Mouse (Mus musculus): Measurements from ENCODE around the gene Nlrc3.
"Not testable (repeated sequence)": the region's sequence is repeated elsewhere in the genome, so short reads cannot be mapped to it uniquely, and the experiment has no call there.

Gene Nlrc3

DNA sequence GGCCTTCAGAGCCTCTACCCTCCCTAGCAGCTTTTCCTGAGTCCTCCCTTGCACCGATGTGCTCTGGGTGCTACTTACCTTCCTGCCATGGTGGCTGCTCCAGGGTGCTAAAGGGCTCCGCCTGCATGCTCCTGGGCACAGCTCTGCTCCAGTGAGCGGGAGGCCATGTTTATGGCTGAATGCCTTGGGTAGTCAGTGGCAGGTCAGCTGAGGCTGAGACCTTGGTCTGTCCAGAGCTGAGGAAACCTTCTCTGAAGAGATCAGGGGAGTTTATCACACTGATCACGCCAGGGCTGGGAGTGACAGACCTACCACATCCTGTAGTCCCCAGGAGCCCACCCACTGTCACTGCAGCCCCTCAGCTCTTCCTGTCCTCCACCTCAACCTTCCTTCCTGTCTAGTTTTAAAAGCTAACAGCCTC lies at the start of gene Nlrc3:
Gene Nlrc3, minus strand, starts transcription at position 382 of the 421 bp plus-strand sequence.
- DNase-seq (ENCODE audit: low spot score in 2 of 2), result no peak

DNA sequence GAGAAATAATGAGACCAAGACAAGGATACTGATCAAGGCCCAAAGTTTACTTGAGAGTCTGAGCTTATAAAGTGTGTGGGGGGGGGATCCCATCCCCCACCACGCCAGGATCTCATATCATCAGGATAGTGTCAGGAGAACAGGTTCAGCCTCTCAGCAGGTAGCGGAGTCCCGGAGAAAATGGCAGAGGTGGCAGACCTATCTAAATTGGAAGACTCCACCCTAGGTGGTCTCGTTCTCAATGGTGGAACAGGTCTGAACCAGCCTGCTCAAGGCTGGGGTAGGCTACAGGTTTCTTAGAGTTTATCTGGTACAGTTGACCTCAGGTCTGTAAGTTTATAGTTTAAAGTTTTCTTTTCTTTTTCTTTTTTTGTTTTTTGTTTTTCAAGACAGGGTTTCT lies 46.3 kb upstream of the Nlrc3 start:
- DNase-seq (ENCODE audit: low spot score in 2 of 2), result no peak

DNA sequence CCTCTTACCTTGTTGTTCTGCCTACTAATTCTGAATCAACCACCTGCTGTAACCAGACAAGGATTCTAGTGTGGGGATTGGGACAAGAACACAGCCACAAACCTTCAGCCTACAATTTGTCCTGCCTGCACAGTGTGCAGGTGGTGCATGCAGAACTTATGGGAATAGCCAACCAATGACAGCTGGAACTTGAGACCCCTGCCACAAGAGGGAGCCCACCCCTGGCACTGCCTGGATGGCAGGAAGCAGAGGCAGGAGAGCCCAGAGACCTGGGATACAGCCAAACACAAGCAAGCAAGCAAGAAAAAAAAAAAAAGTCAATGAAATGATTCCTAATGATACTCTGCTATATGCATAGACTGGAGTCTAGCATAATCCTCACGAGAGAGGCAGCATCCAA lies 44.8 kb upstream of the Nlrc3 start:
- DNase-seq (ENCODE audit: low spot score in 2 of 2), result no peak

DNA sequence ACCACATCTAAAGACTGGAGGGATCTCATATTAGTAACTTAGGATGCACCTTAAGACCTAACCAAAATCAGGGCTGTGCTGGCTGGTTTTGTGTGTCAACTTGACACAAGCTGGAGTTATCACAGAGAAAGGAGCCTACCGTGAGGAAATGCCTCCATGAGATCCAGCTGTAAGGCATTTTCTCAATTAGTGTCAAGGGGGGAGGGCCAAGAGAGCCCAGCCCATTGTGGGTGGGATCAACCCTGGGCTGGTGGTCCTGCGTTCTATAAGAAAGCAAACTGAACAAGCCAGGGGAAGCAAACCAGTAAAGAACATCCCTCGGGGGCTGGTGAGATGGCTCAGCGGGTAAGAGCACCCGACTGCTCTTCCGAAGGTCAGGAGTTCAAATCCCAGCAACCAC lies 41.0 kb upstream of the Nlrc3 start:
- DNase-seq (ENCODE audit: low spot score in 2 of 2), result not testable (repeated sequence)

DNA sequence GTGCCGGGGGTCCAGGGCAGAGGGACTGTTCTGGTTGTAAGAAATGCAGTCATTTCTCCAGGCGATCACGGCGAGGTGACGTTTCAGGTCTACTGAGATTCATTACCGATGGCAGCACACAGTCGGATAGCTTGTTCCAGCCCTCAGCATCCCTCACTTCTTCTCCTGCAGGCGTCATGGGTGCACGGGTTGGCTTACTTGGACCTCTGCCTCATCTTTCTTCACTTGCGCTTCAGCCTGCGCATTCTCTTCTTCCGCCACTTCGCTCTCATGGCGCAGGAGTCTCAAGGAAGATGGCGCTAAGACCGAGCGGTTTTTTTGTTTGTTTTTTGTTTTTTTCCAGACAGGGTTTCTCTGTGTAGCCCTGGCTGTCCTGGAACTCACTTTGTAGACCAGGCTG lies 40.4 kb upstream of the Nlrc3 start:
- not testable (repeated sequence) for DNase-seq (ENCODE audit: low spot score in 2 of 2)

DNA sequence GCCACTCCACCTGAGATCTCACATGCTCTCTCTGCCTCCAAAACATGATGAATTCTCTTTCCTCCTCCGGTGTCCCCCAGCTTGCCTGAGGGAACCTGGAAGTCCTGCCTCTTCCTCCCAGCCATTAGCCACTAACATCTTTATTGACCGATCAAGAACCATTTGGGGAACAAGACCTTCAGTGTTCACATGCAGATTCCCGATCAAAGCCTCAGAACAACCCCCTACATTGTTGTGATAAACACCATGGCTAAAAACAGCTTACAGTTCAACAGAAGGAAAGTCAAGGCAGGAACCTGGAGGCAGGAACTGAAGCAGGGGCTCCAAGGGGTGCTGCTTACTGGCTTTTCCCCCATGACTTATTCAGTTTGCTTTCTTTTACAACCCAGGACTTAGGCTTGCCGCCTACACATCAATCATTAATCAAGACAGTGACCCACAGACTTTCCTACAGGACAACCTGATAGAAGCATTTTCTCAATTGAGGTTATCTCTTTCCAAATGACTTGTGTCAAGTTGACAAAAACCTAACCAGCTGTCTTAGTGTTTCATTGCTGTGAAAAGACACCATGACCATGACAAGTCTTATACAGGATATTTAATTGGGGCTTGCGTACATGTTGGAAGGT lies 37.7 kb upstream of the Nlrc3 start:
- no peak for DNase-seq (ENCODE audit: low spot score in 2 of 2)

DNA sequence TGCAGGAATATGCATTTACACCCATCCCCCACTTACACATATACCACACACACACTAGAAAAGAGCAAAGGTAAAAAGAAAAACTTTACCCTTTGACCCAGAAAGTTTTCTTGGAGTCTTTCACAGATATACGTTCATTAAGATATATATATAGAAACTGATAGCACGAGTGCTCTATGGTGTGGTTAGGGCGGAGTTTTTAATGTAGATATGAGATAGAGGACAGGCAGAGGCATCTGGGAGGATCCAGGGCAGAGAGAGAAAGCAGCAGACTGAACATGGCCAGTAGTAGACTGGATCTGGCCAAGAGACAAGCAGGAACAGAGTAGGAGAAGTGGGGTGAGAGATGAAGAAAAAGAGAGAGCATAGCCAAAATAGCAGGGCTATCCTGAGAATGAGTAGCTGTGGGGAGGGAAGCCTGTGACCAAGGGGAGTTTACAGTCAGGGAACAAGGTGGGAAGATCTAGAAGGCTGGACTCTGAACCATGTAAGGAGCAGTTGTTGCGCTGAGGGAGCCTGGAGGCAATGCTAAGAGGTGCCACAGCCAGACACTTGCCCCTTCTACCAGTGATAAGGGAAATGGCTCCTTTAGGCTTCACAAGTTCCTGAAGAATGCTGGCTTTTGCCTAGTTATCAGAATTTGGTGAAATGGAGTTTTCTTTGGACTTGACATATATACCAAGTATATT lies 36.6 kb upstream of the Nlrc3 start:
- no peak for DNase-seq (ENCODE audit: low spot score in 2 of 2)

DNA sequence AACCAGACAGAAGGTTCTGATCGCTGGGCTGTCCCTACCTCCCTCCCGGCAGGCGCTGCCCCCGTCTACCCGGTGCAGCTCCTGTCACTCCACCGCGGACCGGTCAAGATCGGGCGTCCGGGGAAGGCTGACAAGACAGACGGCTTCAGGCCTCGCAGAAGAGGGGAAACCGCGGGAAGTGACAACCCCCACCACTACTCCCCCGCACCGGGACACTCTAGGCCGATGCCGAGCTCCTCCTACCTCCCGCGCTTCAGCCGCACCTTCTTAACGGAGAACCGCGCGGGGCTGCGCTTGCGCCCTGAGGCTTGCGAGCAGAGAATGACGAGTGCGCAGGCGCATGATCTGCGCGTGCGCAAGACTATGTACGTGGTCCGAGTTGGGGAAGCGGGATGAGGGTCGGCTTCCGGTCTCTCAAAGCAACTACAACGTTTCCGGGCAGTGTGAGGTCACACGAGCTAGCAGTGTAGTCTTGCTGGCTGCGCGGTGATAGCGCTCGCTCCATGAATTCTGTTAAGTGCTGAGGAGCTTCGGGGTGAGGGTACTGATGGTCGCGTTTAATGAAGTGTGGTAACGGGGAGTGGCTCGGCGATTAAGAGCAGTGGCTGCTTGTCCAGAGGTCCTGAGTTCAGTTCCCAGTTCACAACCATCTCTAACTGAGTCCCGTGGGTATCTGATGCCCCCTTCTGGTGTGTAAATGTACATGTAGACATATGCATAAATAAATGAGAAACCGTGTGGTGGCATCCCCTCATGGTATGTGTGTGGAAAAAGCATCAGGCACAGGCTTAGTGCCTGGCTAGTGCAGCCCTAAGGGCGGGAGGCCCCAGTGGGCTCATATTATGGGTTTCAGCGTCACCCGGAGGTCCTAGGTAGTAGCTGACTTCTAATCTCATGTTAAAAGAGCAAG lies 27.3 kb upstream of the Nlrc3 start, which contains the start of gene Slx4:
Gene Slx4, minus strand, starts transcription at position 282 of the 910 bp plus-strand sequence.
- peak; percentile 90 to 92 for DNase-seq (ENCODE audit: low spot score in 2 of 2)

DNA sequence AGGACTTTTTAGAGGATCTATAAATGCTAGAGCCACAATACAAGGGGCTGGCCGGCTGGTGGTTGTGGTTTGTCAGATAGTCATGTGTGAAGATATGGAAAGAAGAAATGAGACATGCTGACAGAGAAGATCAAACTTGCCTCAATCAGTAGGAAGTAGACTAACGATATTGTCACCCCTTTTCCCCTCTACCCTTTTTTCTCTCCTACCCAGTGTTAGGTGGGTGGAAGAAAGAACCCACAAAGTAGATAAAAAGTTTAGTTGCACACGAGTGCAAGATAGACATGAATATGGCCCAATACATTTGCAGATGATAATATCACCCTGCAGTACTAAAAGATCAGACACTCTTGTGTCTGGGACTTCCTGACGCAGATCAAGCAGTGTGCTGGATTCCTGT lies 12.0 kb upstream of the Nlrc3 start:
- no peak for DNase-seq (ENCODE audit: low spot score in 2 of 2)

DNA sequence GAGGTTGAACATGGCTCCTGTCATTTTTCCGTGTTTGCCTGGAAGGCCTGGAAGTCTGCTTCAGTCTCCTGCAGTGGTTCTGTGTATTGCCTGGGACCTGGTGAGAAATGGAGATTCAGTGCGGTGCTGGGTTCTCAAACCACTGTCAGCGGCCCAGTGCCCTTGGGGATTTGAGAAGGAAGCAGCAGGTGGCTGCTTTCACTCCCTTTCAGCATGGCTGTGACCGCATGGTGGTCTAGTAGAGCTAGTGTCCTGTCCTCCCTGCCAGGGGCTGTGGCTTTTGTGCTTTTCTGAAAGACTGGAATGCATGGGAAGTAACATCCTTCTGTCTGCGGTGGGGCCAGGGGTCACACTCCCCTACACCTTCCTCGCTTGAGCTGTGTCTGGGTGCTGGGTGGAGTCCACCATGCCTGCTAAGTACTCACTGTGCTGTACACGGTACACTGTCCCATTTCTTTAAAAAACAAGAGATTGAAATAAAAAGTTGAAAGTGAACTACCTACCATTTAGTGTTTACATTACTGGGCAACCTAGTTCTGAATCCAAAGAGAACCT lies 6.8 kb upstream of the Nlrc3 start:
- DNase-seq (ENCODE audit: low spot score in 2 of 2), result peak in 1 of 2 experiments; percentile 34

DNA sequence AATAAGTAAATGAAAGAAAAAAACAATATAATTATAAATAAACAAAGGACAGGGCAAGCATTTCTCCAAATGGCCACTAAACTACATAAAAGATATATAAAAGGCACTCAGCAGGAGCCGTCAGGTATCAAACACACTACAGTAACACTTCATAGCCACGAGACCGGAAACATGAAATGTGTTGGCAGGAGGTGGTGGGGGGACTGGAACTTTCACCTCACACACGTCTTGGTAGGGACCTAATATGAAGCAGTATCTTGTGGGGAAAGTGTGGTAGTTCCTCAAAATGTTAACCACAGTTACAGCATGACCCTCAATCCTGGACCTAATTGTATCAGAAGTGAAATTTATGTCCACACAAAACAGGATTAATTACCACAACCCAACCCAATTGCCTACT lies 5.7 kb upstream of the Nlrc3 start:
- no peak for DNase-seq (ENCODE audit: low spot score in 2 of 2)

DNA sequence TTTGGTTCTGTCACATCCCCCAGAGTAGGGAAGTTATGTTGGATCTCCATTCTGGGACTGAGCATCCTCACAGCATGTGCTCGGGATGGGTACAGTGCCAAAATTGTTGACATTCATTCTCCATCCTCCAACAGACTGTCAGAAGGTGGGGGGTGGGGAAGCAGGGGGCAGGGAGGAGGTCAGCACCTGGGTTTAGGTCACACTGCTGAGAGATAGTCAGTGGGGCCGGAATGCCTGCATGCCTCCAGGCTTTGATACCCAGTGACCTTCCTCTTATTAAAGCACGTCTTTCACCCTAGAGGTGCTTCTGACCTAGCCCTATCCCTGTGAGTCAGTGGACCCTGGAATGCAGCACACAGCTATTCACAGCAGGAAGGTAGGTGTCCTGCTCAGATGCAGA lies 280 bp upstream of the Nlrc3 start:
- DNase-seq (ENCODE audit: low spot score in 2 of 2), result no peak

DNA sequence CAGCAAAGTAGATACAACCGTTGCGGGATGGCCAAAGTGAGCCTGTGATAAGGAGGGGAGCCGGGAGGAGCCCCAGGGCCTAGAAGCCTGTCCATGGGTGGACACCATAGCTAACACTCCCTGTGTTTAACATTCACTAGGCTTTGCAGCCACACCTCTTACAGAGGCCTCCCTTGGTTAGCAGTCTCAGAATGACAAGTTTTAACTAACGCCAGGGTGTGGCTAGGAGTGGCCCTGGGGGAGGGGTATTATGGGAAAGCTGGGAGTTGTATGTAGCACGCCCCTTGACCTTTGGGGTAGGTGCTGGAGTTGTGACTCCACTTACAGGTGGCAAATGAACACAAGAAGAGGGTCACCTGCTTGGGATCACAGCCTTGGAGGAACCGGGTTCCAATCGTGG lies 774 bp downstream of the Nlrc3 start:
- no peak for DNase-seq (ENCODE audit: low spot score in 2 of 2)

DNA sequence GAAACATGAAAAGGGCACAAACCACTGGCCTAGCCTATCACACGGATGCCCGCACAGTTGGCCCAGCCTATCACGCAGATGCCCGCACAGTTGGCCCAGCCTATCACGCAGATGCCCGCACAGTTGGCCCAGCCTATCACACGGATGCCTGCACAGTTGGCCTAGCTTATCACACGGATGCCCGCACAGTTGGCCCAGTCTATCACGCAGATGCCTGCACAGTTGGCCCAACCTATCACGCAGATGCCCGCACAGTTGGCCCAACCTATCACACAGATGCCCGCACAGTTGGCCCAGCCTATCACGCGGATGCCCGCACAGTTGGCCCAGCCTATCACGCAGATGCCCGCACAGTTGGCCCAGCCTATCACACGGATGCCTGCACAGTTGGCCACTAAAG lies 2.0 kb downstream of the Nlrc3 start:
- DNase-seq (ENCODE audit: low spot score in 2 of 2), result not testable (repeated sequence)

DNA sequence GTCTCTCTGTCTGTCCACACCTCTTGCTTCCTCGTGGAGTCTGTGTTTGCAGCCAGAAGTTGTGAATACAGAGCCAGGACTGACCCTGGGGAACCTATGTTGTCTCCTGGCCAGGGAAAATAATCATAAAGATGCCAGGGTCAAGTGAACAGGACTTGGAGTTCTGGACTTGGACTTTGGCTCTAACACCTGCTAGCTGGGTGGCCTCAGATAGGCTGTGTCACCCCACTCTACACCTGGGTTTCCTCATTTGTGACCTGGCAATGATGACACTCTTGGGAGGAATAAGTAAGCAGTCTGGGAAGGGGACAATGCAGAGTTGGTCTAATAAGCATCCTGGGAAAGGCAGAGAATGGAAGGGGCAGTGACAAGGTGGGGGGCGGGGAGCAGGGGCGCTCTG lies 10.9 kb downstream of the Nlrc3 start:
- no peak for DNase-seq (ENCODE audit: low spot score in 2 of 2)

DNA sequence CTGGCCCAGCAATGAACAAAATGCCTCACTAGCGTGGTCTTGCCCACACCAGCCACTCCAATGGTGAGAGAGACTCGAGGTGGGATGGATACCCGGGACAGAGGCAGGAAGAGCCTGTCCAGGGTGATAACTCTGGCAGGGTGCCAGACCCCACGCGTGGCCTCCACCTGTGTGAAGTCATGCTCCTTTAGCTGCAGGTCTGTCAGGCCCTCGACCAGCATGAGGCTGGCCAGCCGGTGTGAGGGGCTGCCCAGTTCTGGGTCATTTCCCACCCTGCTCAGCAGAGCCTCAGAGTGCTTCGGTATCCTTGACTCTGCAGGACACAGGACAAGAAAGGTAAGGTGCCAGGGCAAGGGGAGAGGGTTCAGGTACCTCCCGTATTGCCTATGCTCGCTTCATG lies 11.4 kb downstream of the Nlrc3 start:
- no peak for DNase-seq (ENCODE audit: low spot score in 2 of 2)

DNA sequence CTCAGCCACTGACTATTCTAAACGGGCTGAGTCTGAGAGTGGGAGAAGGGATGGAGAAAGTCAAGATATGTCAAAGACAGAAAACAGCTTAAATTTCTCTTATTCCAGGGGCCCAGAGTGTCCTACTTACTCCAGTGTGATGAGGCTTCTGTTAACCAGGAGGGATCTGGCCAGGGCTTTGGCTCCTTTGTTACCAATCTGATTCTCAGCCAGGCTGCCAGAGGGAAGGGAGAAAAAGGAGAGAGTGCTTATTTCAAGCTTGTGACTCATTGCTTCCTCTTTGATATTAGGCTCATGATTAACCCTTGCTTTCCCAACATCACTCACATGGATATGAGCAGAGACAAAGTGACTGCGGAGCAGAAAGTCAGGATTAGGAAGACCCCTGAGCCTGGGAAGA lies 17.2 kb downstream of the Nlrc3 start:
- no peak for DNase-seq (ENCODE audit: low spot score in 2 of 2)

DNA sequence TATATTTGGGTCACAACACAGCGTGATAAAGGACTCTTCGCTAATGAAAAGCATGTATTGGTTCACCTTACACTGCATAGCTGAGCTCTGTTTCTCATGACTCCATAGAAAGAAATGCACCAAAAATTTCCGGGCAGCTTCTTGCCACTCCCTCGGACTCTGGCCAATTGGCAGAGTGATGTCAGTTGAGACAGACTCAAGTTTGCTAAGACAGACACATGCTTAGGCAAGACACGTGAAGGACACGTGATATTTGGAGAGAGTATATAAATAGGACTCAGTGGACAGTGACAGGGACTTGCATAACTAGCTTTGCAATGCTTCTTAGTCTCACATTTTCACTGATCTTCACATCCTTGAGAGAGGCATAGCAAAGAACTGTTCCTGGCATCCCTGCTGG lies 20.1 kb downstream of the Nlrc3 start:
- no peak for DNase-seq (ENCODE audit: low spot score in 2 of 2)

DNA sequence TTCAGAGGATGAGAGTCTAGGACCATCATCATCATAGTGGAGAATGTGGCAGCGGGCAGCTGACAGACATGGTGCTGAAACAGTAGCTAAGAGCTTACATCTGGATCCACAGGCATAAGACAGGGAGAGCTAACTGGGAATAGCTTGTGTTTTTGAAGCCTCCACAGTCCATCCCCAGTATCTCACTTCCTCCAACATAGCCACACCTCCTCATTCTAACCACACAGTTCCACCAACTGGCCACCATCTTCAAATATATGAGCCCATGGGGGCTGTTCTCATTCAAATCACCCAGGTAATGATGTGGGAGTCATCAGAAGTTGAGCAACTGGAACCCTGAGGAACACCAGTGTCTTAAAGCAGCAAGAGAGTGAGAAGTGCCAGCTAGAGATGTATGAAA lies 25.3 kb downstream of the Nlrc3 start:
- no peak for DNase-seq (ENCODE audit: low spot score in 2 of 2)

DNA sequence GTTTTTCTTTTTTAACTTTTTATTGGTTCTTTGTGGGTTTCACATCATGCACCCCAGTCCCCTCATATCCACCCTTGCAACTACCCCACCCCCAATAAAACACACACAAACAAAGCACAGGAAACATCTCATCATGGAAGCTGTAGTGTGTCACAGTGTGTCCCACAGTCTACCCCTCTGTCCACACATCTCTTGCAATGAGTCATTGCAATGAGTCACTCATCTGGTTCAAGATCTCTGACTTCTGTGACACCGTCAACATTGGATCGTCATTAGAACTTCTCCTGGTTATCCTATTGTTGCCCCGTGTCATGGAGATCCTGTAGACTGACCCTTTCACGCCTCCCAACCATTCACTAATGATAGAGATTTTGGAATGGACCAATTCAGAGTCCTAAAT lies 41.7 kb downstream of the Nlrc3 start:
- no peak for DNase-seq (ENCODE audit: low spot score in 2 of 2)

DNA sequence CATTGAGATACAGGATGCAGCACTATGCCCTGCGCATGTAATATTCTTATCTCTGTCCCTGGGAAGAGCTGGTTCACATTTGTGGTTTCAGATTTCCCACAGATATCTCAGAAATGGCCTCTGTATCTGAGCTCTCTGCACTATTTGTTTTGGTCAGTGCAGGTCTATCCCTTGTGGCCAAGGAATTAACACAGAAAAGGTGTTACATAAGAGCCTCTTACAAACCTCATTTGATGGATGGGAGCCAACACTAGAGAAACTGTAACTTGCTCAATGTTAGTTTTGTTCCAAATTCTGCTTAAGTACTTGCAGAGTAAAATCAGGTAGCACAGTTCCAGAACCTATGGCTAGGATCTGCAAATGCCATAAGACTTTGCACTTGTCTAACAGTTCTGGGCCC lies 42.3 kb downstream of the Nlrc3 start:
- DNase-seq (ENCODE audit: low spot score in 2 of 2), result no peak

DNA sequence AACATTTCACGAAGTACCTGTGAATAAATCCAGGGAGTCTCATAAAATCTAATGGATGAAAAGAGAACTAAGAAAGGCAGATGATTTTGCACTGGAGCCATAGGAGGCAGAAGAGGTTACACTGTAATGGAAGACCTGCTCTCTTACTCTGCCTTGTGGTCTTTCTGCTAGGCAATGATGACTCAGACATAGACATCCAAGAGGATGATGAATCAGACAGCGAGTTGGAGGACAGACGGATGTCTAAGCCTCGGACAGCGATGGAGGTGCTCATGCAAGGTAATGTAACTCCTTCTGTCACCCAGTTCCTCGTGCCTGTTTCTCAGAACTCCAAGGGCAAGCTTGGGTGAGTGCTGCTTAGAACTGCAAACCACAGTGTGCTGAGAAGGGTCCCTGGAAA lies 42.9 kb downstream of the Nlrc3 start:
- DNase-seq (ENCODE audit: low spot score in 2 of 2), result no peak

Measured in spleen, postnatal 14 days (tissue).